Mouse (Mus musculus): ENCODE data around the gene Bmp8b. TPM values are rescaled to one million over a fixed set of nuclear protein-coding genes. Genes with fewer than 3 reads are reported as not detected.

The Bmp8b gene
- 0.17 and 0.24 TPM in 2 replicates for polyA plus RNA-seq (2016; fragmentation: Nextera tagmentation; extraction: Ambion mirVana)

- Histone ChIP-seq H3K36me3 (replicated peaks) (no peaks in the 10 kb centered on the region), H3K4me1 (peaks cover 11% of the 10 kb centered on the region), H3K4me3 (replicated peaks) (peak within 1 kb of the TSS; percentile 34), H3K9ac (no peak within 1 kb of the TSS), H3K27me3 (peaks cover 47% of the 10 kb centered on the region), H3K4me2 (peak within 1 kb of the TSS; percentile 48), H3K9me3 (no peaks in the 10 kb centered on the region), H3K27ac (no peak within 1 kb of the TSS)
- ATAC-seq (ENCODE audit: low FRiP score), result peak; percentile 49; the same call in 1 of the 2 replicates
- WGBS, result 4% methylated on average over 75 of the region's 75 CpGs
Observed at GRCm38 (mm10) chr4:123104651-123105450, at the start of gene Bmp8b. TSS of gene Bmp8b (plus strand) at chr4:123105165.

DNA sequence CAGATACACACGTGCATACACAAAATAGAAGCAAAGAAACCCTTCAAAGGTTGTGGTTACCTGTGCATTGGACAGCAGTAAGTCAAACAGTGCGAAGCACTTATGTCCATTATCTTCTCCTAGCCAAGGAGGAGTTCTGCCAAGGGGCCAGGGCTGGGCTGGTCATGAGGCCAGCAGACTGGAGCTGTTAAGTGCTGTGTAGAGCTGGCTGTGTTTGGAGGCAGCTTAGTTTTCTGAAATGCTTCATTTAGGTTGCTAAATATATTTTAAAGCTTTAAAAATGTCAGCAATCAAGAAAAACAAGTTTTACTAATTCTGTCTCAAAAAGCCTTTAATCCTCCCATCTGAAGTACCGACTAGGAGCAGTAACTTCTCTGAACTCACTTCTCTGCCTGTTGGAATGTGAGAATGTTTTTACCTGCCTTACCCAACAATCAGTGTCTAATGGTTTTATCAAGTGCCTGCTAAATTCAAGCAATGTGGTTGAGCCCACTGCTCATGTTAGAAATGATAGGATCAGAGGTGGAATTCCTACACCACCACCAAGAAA, 48.3 kb upstream of the Bmp8b start:
- WGBS, result 91% methylated on average over 3 of the region's 3 CpGs
- peaks cover 16% of the 10 kb centered on the region for H3K4me1 ChIP-seq

GRCm38 (mm10) chr4:123057957-123058356, 47.0 kb upstream of the Bmp8b start:
- H3K4me1 ChIP-seq, result peaks cover 16% of the 10 kb centered on the region
- no peak for ATAC-seq (ENCODE audit: low FRiP score)
- no peak overlapping the region for H3K9ac ChIP-seq
- no peaks in the 10 kb centered on the region for H3K9me3 ChIP-seq
- no peak overlapping the region for H3K4me2 ChIP-seq
- peaks cover 49% of the 10 kb centered on the region for H3K36me3 ChIP-seq (replicated peaks)
- no peaks in the 10 kb centered on the region for H3K27me3 ChIP-seq
- H3K4me3 ChIP-seq (replicated peaks), result no peak overlapping the region
- 66% methylated on average over 1 of the region's 1 CpGs for WGBS
- no peak overlapping the region for H3K27ac ChIP-seq

More for the DNA sequence above, 48.3 kb upstream of the Bmp8b start:
- peaks cover 59% of the 10 kb centered on the region for H3K36me3 ChIP-seq (replicated peaks)
- H3K9ac ChIP-seq, result no peak overlapping the region
- ATAC-seq (ENCODE audit: low FRiP score), result no peak
- no peaks in the 10 kb centered on the region for H3K9me3 ChIP-seq
- no peak overlapping the region for H3K27ac ChIP-seq
- no peak overlapping the region for H3K4me3 ChIP-seq (replicated peaks)
- H3K27me3 ChIP-seq, result no peaks in the 10 kb centered on the region
- H3K4me2 ChIP-seq, result no peak overlapping the region

GRCm38 (mm10) chr4:123061744-123062143, 43.2 kb upstream of the Bmp8b start:
- no peaks in the 10 kb centered on the region for H3K9me3 ChIP-seq
- no peak overlapping the region for H3K27ac ChIP-seq
- no peak overlapping the region for H3K4me3 ChIP-seq (replicated peaks)
- no peak overlapping the region for H3K9ac ChIP-seq
- ATAC-seq (ENCODE audit: low FRiP score), result no peak
- 69% methylated on average over 5 of the region's 5 CpGs for whole genome bisulfite sequencing
- no peak overlapping the region for H3K4me2 ChIP-seq
- H3K27me3 ChIP-seq, result no peaks in the 10 kb centered on the region
- H3K36me3 ChIP-seq (replicated peaks), result peaks cover 12% of the 10 kb centered on the region; the same call in 1 of the 2 replicates
- H3K4me1 ChIP-seq, result peaks cover 7% of the 10 kb centered on the region

GRCm38 (mm10) chr4:123068646-123069045, 36.3 kb upstream of the Bmp8b start:
- Histone ChIP-seq H3K4me3 (replicated peaks) (no peak overlapping the region), H3K36me3 (replicated peaks) (no peaks in the 10 kb centered on the region), H3K27ac (no peak overlapping the region), H3K27me3 (peaks cover 6% of the 10 kb centered on the region; the same call in 1 of the 2 replicates), H3K4me1 (peaks cover 6% of the 10 kb centered on the region; the same call in 1 of the 2 replicates), H3K9ac (no peak overlapping the region), H3K4me2 (no peak overlapping the region), H3K9me3 (no peaks in the 10 kb centered on the region)
- WGBS, result 87% methylated on average over 6 of the region's 6 CpGs
- no peak for ATAC-seq (ENCODE audit: low FRiP score)

- H3K4me3 ChIP-seq (replicated peaks), result no peak overlapping the region
- 7% methylated on average over 13 of the region's 13 CpGs for WGBS
- no peaks in the 10 kb centered on the region for H3K9me3 ChIP-seq
- peak overlapping the region; percentile 24 for H3K4me2 ChIP-seq
- peaks cover 6% of the 10 kb centered on the region; the same call in 1 of the 2 replicates for H3K4me1 ChIP-seq
- no peak overlapping the region for H3K27ac ChIP-seq
- H3K27me3 ChIP-seq, result peaks cover 6% of the 10 kb centered on the region; the same call in 1 of the 2 replicates
- no peaks in the 10 kb centered on the region for H3K36me3 ChIP-seq (replicated peaks)
- peak; percentile 55; the same call in 1 of the 2 replicates for ATAC-seq (ENCODE audit: low FRiP score)
- 0 out of 2 replicates have a peak overlapping the region, but pooled peaks have one; percentile 1 for H3K9ac ChIP-seq
Observed at GRCm38 (mm10) chr4:123071266-123071966, 33.5 kb upstream of the Bmp8b start.

DNA sequence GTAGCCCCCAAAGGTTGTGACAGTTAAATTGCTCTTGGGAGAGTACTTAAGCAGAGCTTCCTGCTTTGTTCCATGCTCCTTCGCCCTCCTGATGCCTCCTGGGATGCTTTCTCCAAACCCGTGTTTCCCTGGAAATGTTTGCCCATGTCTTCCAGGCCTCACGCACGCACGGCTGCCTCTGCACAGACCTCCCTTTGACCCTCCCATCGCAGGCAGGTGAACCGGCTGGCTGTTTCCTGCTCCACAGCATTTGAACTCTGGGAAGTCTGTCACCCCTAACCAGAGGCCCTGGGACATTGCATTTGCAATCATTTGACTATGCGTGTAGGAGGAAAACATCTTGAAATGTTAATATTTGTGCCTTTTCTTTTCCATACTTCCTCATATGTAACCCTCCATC, 28.0 kb upstream of the Bmp8b start:
- H3K4me3 ChIP-seq (replicated peaks), result no peak overlapping the region
- no peaks in the 10 kb centered on the region for H3K36me3 ChIP-seq (replicated peaks)
- H3K4me2 ChIP-seq, result no peak overlapping the region
- H3K27me3 ChIP-seq, result no peaks in the 10 kb centered on the region; the same call in 1 of the 2 replicates
- H3K9ac ChIP-seq, result no peak overlapping the region
- H3K4me1 ChIP-seq, result peaks cover under 1% of the 10 kb centered on the region; the same call in 1 of the 2 replicates
- no peak for ATAC-seq (ENCODE audit: low FRiP score)
- no peak overlapping the region for H3K27ac ChIP-seq
- 76% methylated on average over 8 of the region's 8 CpGs for WGBS
- no peaks in the 10 kb centered on the region for H3K9me3 ChIP-seq

- ATAC-seq (ENCODE audit: low FRiP score), result no peak
- Histone ChIP-seq H3K9me3 (no peaks in the 10 kb centered on the region), H3K27ac (no peak overlapping the region), H3K4me2 (no peak overlapping the region), H3K9ac (no peak overlapping the region), H3K4me1 (peaks cover 5% of the 10 kb centered on the region; the same call in 1 of the 2 replicates), H3K4me3 (replicated peaks) (no peak overlapping the region), H3K36me3 (replicated peaks) (no peaks in the 10 kb centered on the region), H3K27me3 (no peaks in the 10 kb centered on the region; the same call in 1 of the 2 replicates)
- 89% methylated on average over 4 of the region's 4 CpGs for WGBS
Observed at GRCm38 (mm10) chr4:123078231-123078630, 26.7 kb upstream of the Bmp8b start.

- H3K9ac ChIP-seq, result no peak overlapping the region
- H3K4me1 ChIP-seq, result peaks cover 5% of the 10 kb centered on the region; the same call in 1 of the 2 replicates
- no peak overlapping the region for H3K4me2 ChIP-seq
- 40% methylated on average over 13 of the region's 13 CpGs for WGBS
- no peak overlapping the region for H3K27ac ChIP-seq
- H3K4me3 ChIP-seq (replicated peaks), result no peak overlapping the region
- H3K27me3 ChIP-seq, result no peaks in the 10 kb centered on the region; the same call in 1 of the 2 replicates
- no peaks in the 10 kb centered on the region for H3K9me3 ChIP-seq
- no peak for ATAC-seq (ENCODE audit: low FRiP score)
- H3K36me3 ChIP-seq (replicated peaks), result no peaks in the 10 kb centered on the region
Observed at GRCm38 (mm10) chr4:123080791-123081190, 24.2 kb upstream of the Bmp8b start.

- Histone ChIP-seq H3K27ac (no peak overlapping the region), H3K36me3 (replicated peaks) (no peaks in the 10 kb centered on the region)
- 67% methylated on average over 20 of the region's 20 CpGs for WGBS
Observed at GRCm38 (mm10) chr4:123082283-123083163, 22.4 kb upstream of the Bmp8b start.

GRCm38 (mm10) chr4:123083323-123083902, 21.6 kb upstream of the Bmp8b start:
- Histone ChIP-seq H3K27me3 (no peaks in the 10 kb centered on the region; the same call in 1 of the 2 replicates), H3K36me3 (replicated peaks) (no peaks in the 10 kb centered on the region), H3K4me1 (peaks cover 5% of the 10 kb centered on the region; the same call in 1 of the 2 replicates), H3K27ac (no peak overlapping the region), H3K4me2 (no peak overlapping the region), H3K4me3 (replicated peaks) (no peak overlapping the region), H3K9me3 (no peaks in the 10 kb centered on the region), H3K9ac (peak overlapping the region; percentile 21; the same call in 1 of the 2 replicates)
- 68% methylated on average over 13 of the region's 13 CpGs for WGBS
- ATAC-seq (ENCODE audit: low FRiP score), result no peak

More at GRCm38 (mm10) chr4:123082283-123083163, 22.4 kb upstream of the Bmp8b start:
- Histone ChIP-seq H3K9me3 (no peaks in the 10 kb centered on the region), H3K4me2 (no peak overlapping the region), H3K4me1 (peaks cover 5% of the 10 kb centered on the region; the same call in 1 of the 2 replicates), H3K4me3 (replicated peaks) (no peak overlapping the region), H3K9ac (no peak overlapping the region), H3K27me3 (no peaks in the 10 kb centered on the region; the same call in 1 of the 2 replicates)
- ATAC-seq (ENCODE audit: low FRiP score), result peak; percentile 62

Data from forebrain, embryonic 12.5 days (tissue).